Mouse (Mus musculus): Measurements from ENCODE around the gene Rheb.
"Not testable (repeated sequence)": the region's sequence is repeated elsewhere in the genome, so short reads cannot be mapped to it uniquely, and the experiment has no call there.

The Rheb gene

GRCm38 (mm10) chr5:24842274-24843102 lies at the start of gene Rheb:
TSS of gene Rheb (minus strand) at chr5:24842624.
- CTCF ChIA-PET = interaction anchor here (0.5 to 0.6 kb wide), 2 partner anchors 160 to 1148 kb away, joined by 4 read pairs; no protein-coding TSS in a partner anchor

GRCm38 (mm10) chr5:24889860-24890259 lies 47.4 kb upstream of the Rheb start:
- CTCF ChIA-PET = no interaction called here

GRCm38 (mm10) chr5:24888874-24889591 lies 46.6 kb upstream of the Rheb start:
- CTCF ChIA-PET = no interaction called here

GRCm38 (mm10) chr5:24887271-24887670 lies 44.8 kb upstream of the Rheb start:
- CTCF ChIA-PET = no interaction called here

- CTCF ChIA-PET = no interaction called here
Measured at GRCm38 (mm10) chr5:24878713-24879112, 36.3 kb upstream of the Rheb start.

- CTCF ChIA-PET = no interaction called here
Measured at GRCm38 (mm10) chr5:24877836-24878624, 35.6 kb upstream of the Rheb start.

- CTCF ChIA-PET = interaction anchor here (0.7 kb wide), 1 partner anchor 9 kb away, joined by 3 read pairs; no protein-coding TSS in a partner anchor
Measured at GRCm38 (mm10) chr5:24876653-24877052, 34.2 kb upstream of the Rheb start.

GRCm38 (mm10) chr5:24874111-24874510 lies 31.7 kb upstream of the Rheb start:
- CTCF ChIA-PET = interaction anchor here (0.6 kb wide), 1 partner anchor 201 kb away, joined by 4 read pairs; no protein-coding TSS in a partner anchor

- CTCF ChIA-PET = no interaction called here
Measured at GRCm38 (mm10) chr5:24873221-24873620, 30.8 kb upstream of the Rheb start.

GRCm38 (mm10) chr5:24871276-24871675 lies 28.9 kb upstream of the Rheb start:
- CTCF ChIA-PET = no interaction called here

- CTCF ChIA-PET = no interaction called here
Measured at GRCm38 (mm10) chr5:24869796-24870289, 27.4 kb upstream of the Rheb start.

GRCm38 (mm10) chr5:24863804-24864203 lies 21.4 kb upstream of the Rheb start:
- CTCF ChIA-PET = no interaction called here

GRCm38 (mm10) chr5:24861449-24861930 lies 19.1 kb upstream of the Rheb start:
- CTCF ChIA-PET = no interaction called here

GRCm38 (mm10) chr5:24860635-24861448 lies 18.4 kb upstream of the Rheb start:
- CTCF ChIA-PET = no interaction called here

GRCm38 (mm10) chr5:24859771-24860540 lies 17.5 kb upstream of the Rheb start:
- CTCF ChIA-PET = interaction anchor here (0.5 kb wide), 1 partner anchor 43 kb away, joined by 3 read pairs; no protein-coding TSS in a partner anchor

- CTCF ChIA-PET = no interaction called here
Measured at GRCm38 (mm10) chr5:24854827-24855600, 12.6 kb upstream of the Rheb start.

- CTCF ChIA-PET = no interaction called here
Measured at GRCm38 (mm10) chr5:24854256-24854655, 11.8 kb upstream of the Rheb start.

GRCm38 (mm10) chr5:24848261-24848660 lies 5.8 kb upstream of the Rheb start:
- CTCF ChIA-PET = not testable (repeated sequence)

GRCm38 (mm10) chr5:24843841-24844240 lies 1.4 kb upstream of the Rheb start:
- CTCF ChIA-PET = no interaction called here

Measured in spleen, embryonic (tissue).